15 mouse cellular contexts compared by ENCODE assay signal in genomic region chr2:53028868-53029267, GRCm38 (mm10).
A peak's percentile ranks its signal among the peaks of the same experiment; 100 is the strongest.
DNase-seq lines count a peak whose midpoint lies in the region; ATAC-seq and TF ChIP-seq lines count a peak whose summit lies in the region.
"Had no signal": no experiment of that assay in that cellular context is flagged by ENCODE, and none has a peak within 500 bp of the region (broad histone marks: within the 10 kb centered on the region; RNA-seq: fewer than 3 reads in every experiment).

No protein-coding gene starts in this region.

- DNase-seq in kidney, postnatal 36 days: no peak
- DNase-seq in R1 (ENCODE audit: low read depth, low spot score): peak; percentile 59
- no peak for DNase-seq in liver, embryonic 11.5 days (ENCODE audit: low spot score)
- DNase-seq in gastrocnemius, adult 18-20 months (ENCODE audit: low spot score): no peak
- no peak for DNase-seq in layer of hippocampus, adult 11-12 months (ENCODE audit: low spot score)
- DNase-seq: adrenal gland, adult 2 months; cerebellum, adult 18-20 months; heart, postnatal 4 days; lung, adult 18-20 months had no signal

- peaks cover 11% of the 10 kb centered on the region for H3K4me1 ChIP-seq in kidney, embryonic 15.5 days
- H3K4me1 ChIP-seq in ES-Bruce4 (ENCODE audit: control insufficient read depth, insufficient read depth, low read length): no peaks in the 10 kb centered on the region
- H3K4me1 ChIP-seq in liver, embryonic 11.5 days (replicated peaks; ENCODE audit: control insufficient read depth, insufficient read depth, low read length): no peaks in the 10 kb centered on the region

- no peak overlapping the region for H3K27ac ChIP-seq in kidney, embryonic 15.5 days
- H3K27ac ChIP-seq in ES-Bruce4 (ENCODE audit: insufficient read depth, low read length): peak overlapping the region; percentile 69
- H3K27ac ChIP-seq in liver, embryonic 11.5 days (ENCODE audit: low read depth, low read length): no peak overlapping the region
- H3K27ac ChIP-seq: macrophage had no signal

- no peak for TF ChIP-seq CTCF in ES-Bruce4 (IDR thresholded peaks at IDR 0.05; ENCODE audit: low read depth, low read length)

- H3K9ac ChIP-seq in kidney, embryonic 15.5 days: no peak overlapping the region
- H3K9ac ChIP-seq in ES-Bruce4 (ENCODE audit: low read depth, poor library complexity, severe bottlenecking): no peak overlapping the region
- H3K9ac ChIP-seq in liver, embryonic 11.5 days (ENCODE audit: low read depth, low read length): no peak overlapping the region
- H3K9ac ChIP-seq: heart, embryonic 13.5 days had no signal

- H3K4me2 ChIP-seq in kidney, embryonic 15.5 days: no peak overlapping the region
- no peak overlapping the region for H3K4me2 ChIP-seq in liver, embryonic 11.5 days
- H3K4me2 ChIP-seq: heart, embryonic 13.5 days had no signal

- H3K4me3 ChIP-seq in kidney, embryonic 15.5 days (replicated peaks): no peak overlapping the region
- no peak overlapping the region for H3K4me3 ChIP-seq in ES-Bruce4 (ENCODE audit: low read depth, low read length)
- no peak overlapping the region for H3K4me3 ChIP-seq in liver, embryonic 11.5 days (ENCODE audit: low read depth, low read length)
- H3K4me3 ChIP-seq: heart, embryonic 13.5 days had no signal

- H3K27me3 ChIP-seq in kidney, embryonic 15.5 days: no peaks in the 10 kb centered on the region
- no peaks in the 10 kb centered on the region for H3K27me3 ChIP-seq in ES-Bruce4 (ENCODE audit: control insufficient read depth, insufficient read depth, low read length, poor library complexity, severe bottlenecking)
- no peaks in the 10 kb centered on the region for H3K27me3 ChIP-seq in liver, embryonic 11.5 days (replicated peaks; ENCODE audit: control insufficient read depth, insufficient read depth, low read length)
- H3K27me3 ChIP-seq: heart, embryonic 13.5 days; Patski had no signal

- ATAC-seq in kidney, embryonic 15.5 days (replicated peaks; ENCODE audit: low FRiP score): peak; percentile 61; the same call in 1 of the 2 replicates
- peak; percentile 58 for ATAC-seq in liver, embryonic 11.5 days (replicated peaks; ENCODE audit: low FRiP score)
- ATAC-seq: CD4-positive, CD25-positive, alpha-beta regulatory T cell, adult 4 months; Patski had no signal

- TF ChIP-seq EP300 in ES-Bruce4 (IDR thresholded peaks at IDR 0.05; ENCODE audit: insufficient read depth, low read depth, low read length): no peak

- H3K36me3 ChIP-seq in kidney, embryonic 15.5 days: peaks cover 10% of the 10 kb centered on the region
- H3K36me3 ChIP-seq in ES-Bruce4 (ENCODE audit: control insufficient read depth, insufficient read depth, low read length, poor library complexity, severe bottlenecking): no peaks in the 10 kb centered on the region
- no peaks in the 10 kb centered on the region for H3K36me3 ChIP-seq in liver, embryonic 11.5 days (ENCODE audit: control insufficient read depth, insufficient read depth, low read length)
- H3K36me3 ChIP-seq: heart, embryonic 13.5 days had no signal

- no peak for TF ChIP-seq POLR2A in ES-Bruce4 (IDR thresholded peaks at IDR 0.05; ENCODE audit: insufficient read depth, low read length)

- no peaks in the 10 kb centered on the region for H3K9me3 ChIP-seq in kidney, embryonic 15.5 days (replicated peaks)
- H3K9me3 ChIP-seq in ES-Bruce4 (replicated peaks; ENCODE audit: control insufficient read depth, insufficient read depth, low read length, poor library complexity, severe bottlenecking): no peaks in the 10 kb centered on the region
- H3K9me3 ChIP-seq in liver, embryonic 11.5 days (ENCODE audit: control insufficient read depth, low read length): no peaks in the 10 kb centered on the region
- H3K9me3 ChIP-seq: heart, embryonic 13.5 days had no signal

- 90% methylated on average over 1 of the region's 1 CpGs for WGBS in kidney, embryonic 15.5 days
- 100% methylated on average over 1 of the region's 1 CpGs for WGBS in liver, embryonic 11.5 days
